Mouse (Mus musculus) MEL (cell line): ENCODE data around the gene Gde1.

ENCODE experiments used
- CTCF ChIP-seq, 3 experiments: IDR thresholded peaks in 2 of 3; conservative IDR thresholded peaks in 1 of 3; 2 replicates each; pipeline ENCODE4 v1.5.1; 2011 to 2012; ENCODE audit warnings: low read length in 3 of 3, low read depth in 2 of 3, mild to moderate bottlenecking in 2 of 3, improper control_type of control experiment in 1 of 3, inconsistent platforms in 1 of 3, mixed read lengths in 1 of 3, moderate library complexity in 1 of 3; ENCODE audit not compliant: control insufficient read depth in 1 of 3, insufficient read depth in 1 of 3, poor library complexity in 1 of 3, severe bottlenecking in 1 of 3
- MAZ ChIP-seq: IDR thresholded peaks from 2 replicates; pipeline ENCODE4 v1.6.1; 2012; ENCODE audit warnings: low read depth, mild to moderate bottlenecking, inconsistent platforms, low read length, improper control_type of control experiment
- RAD21 ChIP-seq: IDR thresholded peaks from 2 replicates; pipeline ENCODE4 v1.6.1; 2011; ENCODE audit warnings: mild to moderate bottlenecking, low read depth, low read length, improper control_type of control experiment

- TF ChIP-seq RAD21 (no peak), MAZ (no peak), CTCF (IDR thresholded peaks at IDR 0.05 in 2 of 3, conservative IDR thresholded peaks at IDR 0.05 in 1 of 3; ENCODE audit: control insufficient read depth in 1 of 3, insufficient read depth in 1 of 3, low read depth in 2 of 3, low read length in 3 of 3, poor library complexity in 1 of 3, severe bottlenecking in 1 of 3) (no peak)
Measured at GRCm38 (mm10) chr7:118652572-118653295, 52.8 kb downstream of the Gde1 start.
